Mouse (Mus musculus): Measurements from ENCODE around the gene Cck. TPM values are rescaled to one million over a fixed set of nuclear protein-coding genes. Genes with fewer than 3 reads are reported as not detected.
A peak's percentile ranks its signal among the peaks of the same experiment; 100 is the strongest.

Gene Cck
- polyA plus RNA-seq, 1 experiment from 2014 or later = 11.0 TPM

DNA sequence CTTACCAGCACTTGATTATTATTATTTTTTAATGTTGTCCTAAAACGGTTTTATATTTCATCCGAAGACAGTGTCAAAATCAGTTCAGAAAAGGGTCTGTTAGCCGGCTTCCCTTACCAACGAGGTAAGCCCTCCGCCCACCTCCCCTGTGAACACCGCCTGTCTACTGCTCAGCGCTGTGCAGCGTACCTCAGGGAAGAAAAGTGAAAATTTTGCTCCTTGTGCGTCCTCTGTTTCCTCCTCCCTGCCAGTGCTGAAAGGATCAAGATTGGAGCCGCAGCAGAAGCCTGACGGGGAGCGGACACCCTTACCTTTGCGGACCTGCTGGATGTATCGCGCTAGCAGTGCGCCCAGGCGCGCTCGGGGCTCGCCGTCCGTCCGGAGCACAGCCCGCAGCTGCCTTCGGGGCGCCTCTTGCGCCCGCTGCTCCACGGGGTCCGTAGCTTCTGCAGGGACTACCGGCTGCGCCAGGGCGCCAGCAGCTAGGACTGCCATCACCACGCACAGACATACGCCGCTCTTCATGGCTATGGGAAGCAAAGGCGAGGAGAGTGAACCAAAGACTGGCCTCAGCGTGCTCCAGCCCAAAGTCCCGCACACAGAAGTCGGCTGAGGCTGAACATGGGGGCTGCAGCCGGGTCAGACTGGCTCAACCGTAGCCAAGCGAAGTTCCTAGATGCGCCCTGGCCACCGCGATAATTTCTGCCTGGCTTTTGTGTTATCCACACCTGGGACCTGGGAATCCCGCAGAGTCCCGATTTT is 1.3 kb downstream of the Cck start:
- Histone ChIP-seq H3K4me1 (peaks cover 21% of the 10 kb centered on the region), H3K27ac (no peak overlapping the region), H3K4me3 (peak overlapping the region; percentile 34), H3K27me3 (peaks cover 60% of the 10 kb centered on the region), H3K4me2 (peak overlapping the region; percentile 60), H3K9ac (peak overlapping the region; percentile 46), H3K36me3 (ENCODE audit: poor library complexity, severe bottlenecking) (no peaks in the 10 kb centered on the region), H3K9me3 (replicated peaks) (no peaks in the 10 kb centered on the region)
- 3% methylated on average over 46 of the region's 48 CpGs for WGBS
- ATAC-seq = no peak

GRCm38 (mm10) chr9:121491592-121492240 is 3.8 kb downstream of the Cck start:
- Histone ChIP-seq H3K4me3 (no peak overlapping the region), H3K4me2 (no peak overlapping the region), H3K27me3 (peaks cover 50% of the 10 kb centered on the region), H3K36me3 (ENCODE audit: poor library complexity, severe bottlenecking) (no peaks in the 10 kb centered on the region), H3K9ac (no peak overlapping the region), H3K27ac (no peak overlapping the region), H3K9me3 (replicated peaks) (no peaks in the 10 kb centered on the region), H3K4me1 (peaks cover 21% of the 10 kb centered on the region)
- WGBS = 51% methylated on average over 11 of the region's 11 CpGs
- ATAC-seq = no peak

GRCm38 (mm10) chr9:121487216-121487615 is 8.3 kb downstream of the Cck start:
- 78% methylated on average over 7 of the region's 7 CpGs for WGBS
- Histone ChIP-seq H3K27me3 (peaks cover 6% of the 10 kb centered on the region), H3K9ac (no peak overlapping the region), H3K4me1 (0 out of 2 replicates have a peak, but pooled peaks cover 9% of the 10 kb centered on the region), H3K9me3 (replicated peaks) (no peaks in the 10 kb centered on the region), H3K36me3 (ENCODE audit: poor library complexity, severe bottlenecking) (no peaks in the 10 kb centered on the region), H3K4me2 (no peak overlapping the region), H3K27ac (no peak overlapping the region), H3K4me3 (no peak overlapping the region)
- ATAC-seq = no peak

- peaks cover 8% of the 10 kb centered on the region; the same call in 1 of the 2 replicates for H3K36me3 ChIP-seq (ENCODE audit: poor library complexity, severe bottlenecking)
- 25% methylated on average over 5 of the region's 5 CpGs for WGBS
- no peak overlapping the region for H3K27ac ChIP-seq
- no peak overlapping the region for H3K4me2 ChIP-seq
- no peak overlapping the region for H3K4me3 ChIP-seq
- H3K27me3 ChIP-seq = no peaks in the 10 kb centered on the region
- peaks cover 13% of the 10 kb centered on the region for H3K4me1 ChIP-seq
- peak; percentile 59 for ATAC-seq
- no peaks in the 10 kb centered on the region for H3K9me3 ChIP-seq (replicated peaks)
- no peak overlapping the region for H3K9ac ChIP-seq
These were observed 16.0 kb downstream of the Cck start for GRCm38 (mm10) chr9:121479453-121479852.

DNA sequence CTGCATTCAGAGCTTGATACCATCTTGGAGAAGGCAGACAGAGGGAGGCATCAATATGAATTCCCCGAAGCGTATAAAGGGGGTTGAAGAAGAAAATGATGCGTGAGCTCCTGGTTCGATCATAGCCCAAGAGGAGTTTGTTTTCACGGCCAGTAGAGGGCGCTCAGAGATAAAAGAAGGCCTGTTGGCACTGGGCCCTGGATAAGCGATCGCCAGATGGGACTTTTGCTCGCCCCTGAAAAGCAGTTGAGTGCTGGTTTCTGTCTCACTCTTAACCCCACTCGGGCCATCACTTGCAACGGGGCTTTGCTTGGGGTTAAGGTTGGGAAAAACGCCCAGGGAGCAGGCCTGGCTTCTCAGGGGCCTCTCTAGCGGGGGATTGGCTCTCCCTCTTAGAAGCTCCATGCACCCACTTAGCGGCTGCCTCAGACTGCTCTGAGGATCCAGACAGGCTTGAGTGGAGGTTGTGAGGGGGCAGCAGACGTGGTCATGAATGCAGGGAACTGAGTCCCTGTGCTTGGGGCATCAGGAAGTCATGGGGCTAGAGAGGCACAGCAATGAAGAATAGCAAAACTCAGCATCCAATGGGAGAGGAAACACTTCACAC is 18.1 kb downstream of the Cck start:
- peaks cover 10% of the 10 kb centered on the region for H3K4me1 ChIP-seq
- whole genome bisulfite sequencing = 10% methylated on average over 15 of the region's 15 CpGs
- peak overlapping the region; percentile 60; the same call in 1 of the 2 replicates for H3K27ac ChIP-seq
- H3K36me3 ChIP-seq (ENCODE audit: poor library complexity, severe bottlenecking) = peaks cover 27% of the 10 kb centered on the region
- no peak overlapping the region for H3K4me3 ChIP-seq
- no peaks in the 10 kb centered on the region for H3K27me3 ChIP-seq
- peak overlapping the region; percentile 38 for H3K4me2 ChIP-seq
- peak; percentile 62 for ATAC-seq
- H3K9me3 ChIP-seq (replicated peaks) = no peaks in the 10 kb centered on the region
- no peak overlapping the region for H3K9ac ChIP-seq

DNA sequence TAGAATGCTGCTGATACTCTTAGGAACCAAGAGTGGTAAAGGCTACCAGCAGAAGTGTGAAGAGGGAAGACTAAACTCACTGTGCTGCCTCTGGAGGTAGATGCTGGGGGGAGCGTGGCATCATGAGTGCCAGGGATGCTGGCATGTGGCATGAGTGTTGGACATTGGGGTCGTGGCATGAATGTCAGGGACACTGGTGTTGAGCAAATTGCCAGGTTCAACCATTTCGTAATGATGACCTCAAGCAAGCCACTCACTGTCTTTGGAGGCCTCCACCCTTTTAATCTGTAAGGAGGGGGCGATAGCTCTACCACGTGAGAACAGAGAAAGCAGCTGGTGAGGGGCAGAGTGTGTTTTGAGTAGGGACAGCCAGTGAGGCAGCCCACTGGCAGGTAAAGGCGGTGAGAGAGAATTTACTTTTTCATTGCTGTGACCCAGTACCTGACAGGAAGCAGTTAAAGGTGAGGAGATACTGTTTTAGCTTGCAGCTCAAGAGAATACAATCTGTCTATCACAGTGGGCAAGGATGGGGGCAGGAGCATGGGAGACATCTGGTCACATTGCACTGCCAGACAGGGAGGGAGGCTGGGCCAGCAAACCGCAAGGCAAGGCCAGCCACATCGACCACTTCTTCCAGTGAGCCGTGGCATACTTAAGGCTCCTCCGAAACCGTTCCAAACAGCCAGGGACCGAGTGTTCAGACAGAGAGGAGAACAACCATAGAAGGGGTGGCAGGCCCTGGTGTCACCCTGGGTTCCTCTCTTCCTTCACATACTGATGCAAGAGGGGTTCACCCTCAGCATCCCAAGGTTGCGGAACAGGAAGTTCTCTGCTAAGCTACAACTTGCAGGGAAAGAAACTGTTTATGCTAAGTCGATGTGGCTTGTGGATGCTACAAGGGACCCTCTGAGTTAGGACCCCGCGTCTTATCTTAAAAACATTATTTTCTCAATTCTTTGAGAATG is 19.7 kb downstream of the Cck start:
- WGBS = 81% methylated on average over 16 of the region's 16 CpGs
- Histone ChIP-seq H3K9ac (no peak overlapping the region), H3K27ac (no peak overlapping the region), H3K4me2 (no peak overlapping the region), H3K27me3 (no peaks in the 10 kb centered on the region), H3K4me1 (peaks cover 10% of the 10 kb centered on the region), H3K4me3 (no peak overlapping the region), H3K9me3 (replicated peaks) (no peaks in the 10 kb centered on the region), H3K36me3 (ENCODE audit: poor library complexity, severe bottlenecking) (peaks cover 32% of the 10 kb centered on the region)
- ATAC-seq = no peak

- H3K4me1 ChIP-seq = peaks cover 10% of the 10 kb centered on the region
- no peak for ATAC-seq
- H3K9me3 ChIP-seq (replicated peaks) = no peaks in the 10 kb centered on the region
- H3K4me3 ChIP-seq = no peak overlapping the region
- no peak overlapping the region for H3K27ac ChIP-seq
- H3K27me3 ChIP-seq = no peaks in the 10 kb centered on the region
- WGBS = 80% methylated on average over 5 of the region's 5 CpGs
- no peak overlapping the region for H3K9ac ChIP-seq
- H3K4me2 ChIP-seq = no peak overlapping the region
- peaks cover 41% of the 10 kb centered on the region for H3K36me3 ChIP-seq (ENCODE audit: poor library complexity, severe bottlenecking)
These were observed 20.7 kb downstream of the Cck start for GRCm38 (mm10) chr9:121474771-121475170.

GRCm38 (mm10) chr9:121469711-121470110 is 25.8 kb downstream of the Cck start:
- ATAC-seq = no peak
- Histone ChIP-seq H3K4me1 (0 out of 2 replicates have a peak, but pooled peaks cover 7% of the 10 kb centered on the region), H3K9me3 (replicated peaks) (no peaks in the 10 kb centered on the region), H3K9ac (no peak overlapping the region), H3K36me3 (ENCODE audit: poor library complexity, severe bottlenecking) (peaks cover 73% of the 10 kb centered on the region), H3K27ac (no peak overlapping the region; the same call in 1 of the 2 replicates), H3K4me3 (no peak overlapping the region), H3K27me3 (no peaks in the 10 kb centered on the region), H3K4me2 (no peak overlapping the region)
- 81% methylated on average over 6 of the region's 6 CpGs for WGBS

- Histone ChIP-seq H3K27ac (peak overlapping the region; percentile 52; the same call in 1 of the 2 replicates), H3K4me1 (0 out of 2 replicates have a peak, but pooled peaks cover 7% of the 10 kb centered on the region), H3K36me3 (ENCODE audit: poor library complexity, severe bottlenecking) (peaks cover 71% of the 10 kb centered on the region), H3K9me3 (replicated peaks) (no peaks in the 10 kb centered on the region), H3K9ac (no peak overlapping the region), H3K4me3 (no peak overlapping the region), H3K4me2 (no peak overlapping the region), H3K27me3 (no peaks in the 10 kb centered on the region)
- no peak for ATAC-seq
- WGBS = 81% methylated on average over 11 of the region's 11 CpGs
These were observed 28.0 kb downstream of the Cck start for GRCm38 (mm10) chr9:121467460-121467859.

DNA sequence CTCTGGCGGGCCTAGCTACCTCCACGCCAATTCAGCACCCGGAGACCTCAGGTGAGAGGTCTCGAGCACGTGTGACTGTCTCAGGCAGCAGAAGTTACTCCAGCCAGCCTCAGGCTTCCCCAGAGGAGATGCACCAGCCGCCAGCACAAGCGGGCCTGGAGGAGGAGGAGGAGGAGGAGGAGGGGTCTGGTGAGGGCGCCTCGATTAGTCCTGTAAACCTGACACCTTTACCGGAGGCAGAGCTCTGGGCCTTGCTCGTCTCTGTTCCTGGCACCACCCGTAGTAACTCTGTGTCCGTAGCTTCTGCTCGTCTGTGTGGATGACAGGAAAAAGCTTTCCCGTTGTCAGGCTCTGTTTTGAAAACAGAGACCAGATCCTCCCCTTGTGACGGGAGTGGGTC is 35.0 kb downstream of the Cck start:
- Histone ChIP-seq H3K9me3 (replicated peaks) (no peaks in the 10 kb centered on the region), H3K27me3 (no peaks in the 10 kb centered on the region), H3K4me1 (no peaks in the 10 kb centered on the region), H3K36me3 (ENCODE audit: poor library complexity, severe bottlenecking) (peaks cover 88% of the 10 kb centered on the region), H3K9ac (no peak overlapping the region), H3K27ac (no peak overlapping the region), H3K4me2 (no peak overlapping the region), H3K4me3 (no peak overlapping the region)
- ATAC-seq = no peak
- 81% methylated on average over 16 of the region's 16 CpGs for WGBS

DNA sequence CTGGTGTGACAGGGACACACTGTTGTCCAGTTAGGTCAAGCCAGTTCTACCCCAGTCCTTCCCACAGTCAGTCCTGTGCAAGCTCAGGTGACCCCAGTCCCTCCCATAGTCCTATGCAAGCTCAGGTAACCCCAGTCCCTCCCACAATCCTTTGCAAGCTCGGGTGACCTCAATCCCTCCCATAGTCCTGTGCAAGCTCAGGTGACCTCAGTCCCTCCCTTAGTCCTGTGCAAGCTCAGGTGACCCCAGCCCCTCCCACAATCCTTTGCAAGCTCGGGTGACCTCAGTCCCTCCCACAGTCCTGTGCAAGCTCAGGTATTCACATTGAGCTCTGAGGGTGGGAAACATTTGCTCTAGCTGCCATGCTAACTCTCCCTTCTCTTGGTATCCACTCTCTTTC is 35.5 kb downstream of the Cck start:
- peaks cover 90% of the 10 kb centered on the region for H3K36me3 ChIP-seq (ENCODE audit: poor library complexity, severe bottlenecking)
- WGBS = 83% methylated on average over 2 of the region's 2 CpGs
- no peak for ATAC-seq
- no peak overlapping the region for H3K9ac ChIP-seq
- no peaks in the 10 kb centered on the region for H3K27me3 ChIP-seq
- H3K9me3 ChIP-seq (replicated peaks) = no peaks in the 10 kb centered on the region
- H3K4me2 ChIP-seq = no peak overlapping the region
- no peak overlapping the region for H3K27ac ChIP-seq
- no peak overlapping the region for H3K4me3 ChIP-seq
- no peaks in the 10 kb centered on the region for H3K4me1 ChIP-seq
